Comparison of ENCODE assay signal across 26 mouse cellular contexts in genomic region chr19:56457569-56457968, GRCm38 (mm10). TPM values are rescaled to one million over a fixed set of nuclear protein-coding genes. Genes with fewer than 3 reads are reported as not detected.
A peak's percentile ranks its signal among the peaks of the same experiment; 100 is the strongest.
DNase-seq lines count a peak whose midpoint lies in the region; ATAC-seq and TF ChIP-seq lines count a peak whose summit lies in the region.
"Had no signal": no experiment of that assay in that cellular context is flagged by ENCODE, and none has a peak within 500 bp of the region (broad histone marks: within the 10 kb centered on the region; RNA-seq: fewer than 3 reads in every experiment).

No protein-coding gene starts in this region.

- H3K4me1 ChIP-seq in lung, embryonic 14.5 days (ENCODE audit: insufficient read depth), result 0 out of 2 replicates have a peak, but pooled peaks cover 3% of the 10 kb centered on the region
- no peaks in the 10 kb centered on the region for H3K4me1 ChIP-seq in lung, adult 2 months (ENCODE audit: control insufficient read depth, insufficient read depth, low read length)
- peaks cover 51 to 55% of the 10 kb centered on the region in 2 experiments for H3K4me1 ChIP-seq in MEL (ENCODE audit: control insufficient read depth in 1 of 2, insufficient read depth in 2 of 2, low read length in 2 of 2)
- H3K4me1 ChIP-seq in forebrain, embryonic 10.5 days, result peaks cover 20% of the 10 kb centered on the region
- H3K4me1 ChIP-seq in heart, adult 2 months (ENCODE audit: control insufficient read depth, insufficient read depth, low read length), result peaks cover 3% of the 10 kb centered on the region; the same call in 1 of the 2 replicates
- H3K4me1 ChIP-seq: embryonic facial prominence, embryonic 15.5 days; forebrain, embryonic 13.5 days had no signal

- 76% methylated on average over 4 of the region's 4 CpGs for WGBS in lung, embryonic 14.5 days
- WGBS in lung, adult 2 months, result 80% methylated on average over 4 of the region's 4 CpGs
- WGBS in forebrain, embryonic 10.5 days, result 91% methylated on average over 4 of the region's 4 CpGs
- WGBS in heart, adult 2 months, result 90% methylated on average over 4 of the region's 4 CpGs

- no peaks in the 10 kb centered on the region for H3K79me2 ChIP-seq in MEL (ENCODE audit: control insufficient read depth, insufficient read depth, low read length, poor library complexity)
- no peaks in the 10 kb centered on the region for H3K79me2 ChIP-seq in heart, adult 2 months (replicated peaks; ENCODE audit: control insufficient read depth, insufficient read depth, low read length)

- peak; percentile 41 for DNase-seq in lung, embryonic 14.5 days
- DNase-seq in lung, adult 2 months, result no peak
- peak; percentile 29 for DNase-seq in 416B (ENCODE audit: low read depth)
- peak; percentile 88 for DNase-seq in MEL (ENCODE audit: low read depth, low spot score)
- DNase-seq in NIH3T3 (ENCODE audit: low read depth), result peak; percentile 14
- DNase-seq in embryo, embryonic 10 days (ENCODE audit: low spot score), result no peak
- no peak for DNase-seq in forebrain, embryonic 10.5 days (ENCODE audit: extremely low spot score, low spot score)
- no peak for DNase-seq in heart, adult 2 months
- DNase-seq: adrenal gland, adult 2 months; adrenal gland, postnatal 10 days; adrenal gland, postnatal 25 days; B cell, adult 2 months; cerebellum, adult 11 months; cerebellum, adult 18-20 months; cerebellum, adult 8-10 months; cerebellum, adult 9-11 months; embryo, embryonic 11 days; forebrain, postnatal 0 days had no signal

- TF ChIP-seq EP300 in MEL (IDR thresholded peaks at IDR 0.05; ENCODE audit: low read depth in 1 of 2, low read length in 2 of 2), result peak; percentile 62 to 67
- TF ChIP-seq EP300 in heart, adult 2 months (IDR thresholded peaks at IDR 0.05; ENCODE audit: insufficient read depth, low read depth, low read length), result no peak

- no peak for TF ChIP-seq CTCF in lung, embryonic 14.5 days (IDR thresholded peaks at IDR 0.05; ENCODE audit: low read depth)
- no peak for TF ChIP-seq CTCF in lung, adult 2 months (IDR thresholded peaks at IDR 0.05; ENCODE audit: insufficient read depth, low read length)
- no peak for TF ChIP-seq CTCF in MEL (IDR thresholded peaks at IDR 0.05 in 2 of 3, conservative IDR thresholded peaks at IDR 0.05 in 1 of 3; ENCODE audit: control insufficient read depth in 1 of 3, insufficient read depth in 1 of 3, low read depth in 2 of 3, low read length in 3 of 3, poor library complexity in 1 of 3, severe bottlenecking in 1 of 3)
- no peak for TF ChIP-seq CTCF in heart, adult 2 months (IDR thresholded peaks at IDR 0.05)

- H3K9ac ChIP-seq in lung, embryonic 14.5 days, result no peak overlapping the region
- H3K9ac ChIP-seq in MEL (ENCODE audit: control insufficient read depth, low read depth, low read length, poor library complexity, severe bottlenecking), result no peak overlapping the region
- H3K9ac ChIP-seq in heart, adult 2 months (ENCODE audit: low read depth, low read length), result no peak overlapping the region
- H3K9ac ChIP-seq: embryonic facial prominence, embryonic 12.5 days; embryonic facial prominence, embryonic 15.5 days; forebrain, embryonic 13.5 days; forebrain, embryonic 15.5 days; forebrain, postnatal 0 days had no signal

- H3K27me3 ChIP-seq in lung, embryonic 14.5 days (ENCODE audit: insufficient read depth, low read length), result no peaks in the 10 kb centered on the region
- no peaks in the 10 kb centered on the region for H3K27me3 ChIP-seq in MEL (ENCODE audit: control insufficient read depth in 1 of 2, insufficient read depth in 2 of 2, low read length in 2 of 2)
- no peaks in the 10 kb centered on the region for H3K27me3 ChIP-seq in forebrain, embryonic 10.5 days (ENCODE audit: poor library complexity, severe bottlenecking)
- H3K27me3 ChIP-seq in heart, adult 2 months (ENCODE audit: control insufficient read depth, insufficient read depth, low read length), result no peaks in the 10 kb centered on the region
- H3K27me3 ChIP-seq: CH12.LX; embryonic facial prominence, embryonic 15.5 days; forebrain, embryonic 13.5 days; forebrain, embryonic 15.5 days had no signal

- no peaks in the 10 kb centered on the region for H3K36me3 ChIP-seq in lung, embryonic 14.5 days (ENCODE audit: insufficient read depth)
- peaks cover 0 to 47% of the 10 kb centered on the region in 2 experiments; a peak in 2 of 4 replicates for H3K36me3 ChIP-seq in MEL (ENCODE audit: control insufficient read depth in 1 of 2, insufficient read depth in 2 of 2, low read length in 2 of 2)
- H3K36me3 ChIP-seq in forebrain, embryonic 10.5 days (replicated peaks), result no peaks in the 10 kb centered on the region
- H3K36me3 ChIP-seq in heart, adult 2 months (ENCODE audit: control insufficient read depth, insufficient read depth, low read length), result no peaks in the 10 kb centered on the region
- H3K36me3 ChIP-seq: embryonic facial prominence, embryonic 12.5 days; embryonic facial prominence, embryonic 15.5 days; forebrain, embryonic 15.5 days; G1E had no signal

- intact Hi-C loops in heart, adult 2 months (cut with DNase I), result no loop called here

- no peak for TF ChIP-seq POLR2A in lung, adult 2 months (IDR thresholded peaks at IDR 0.05; ENCODE audit: borderline replicate concordance, extremely low read depth, low read depth, low read length)
- no peak for TF ChIP-seq POLR2A in MEL (IDR thresholded peaks at IDR 0.05; ENCODE audit: control insufficient read depth in 1 of 2, insufficient read depth in 1 of 2, low read depth in 1 of 2, low read length in 2 of 2, poor library complexity in 1 of 2)
- TF ChIP-seq POLR2A in heart, adult 2 months (IDR thresholded peaks at IDR 0.05; ENCODE audit: insufficient read depth, low read depth, low read length), result no peak

- no peaks in the 10 kb centered on the region for H3K9me3 ChIP-seq in lung, embryonic 14.5 days (ENCODE audit: low read depth, low read length)
- no peaks in the 10 kb centered on the region for H3K9me3 ChIP-seq in MEL (replicated peaks; ENCODE audit: insufficient read depth, low read length)
- H3K9me3 ChIP-seq in forebrain, embryonic 10.5 days, result no peaks in the 10 kb centered on the region
- H3K9me3 ChIP-seq: embryonic facial prominence, embryonic 12.5 days; embryonic facial prominence, embryonic 15.5 days; forebrain, embryonic 13.5 days; forebrain, embryonic 15.5 days; G1E had no signal

- no peak for TF ChIP-seq RAD21 in MEL (IDR thresholded peaks at IDR 0.05; ENCODE audit: low read depth, low read length)

- no peak overlapping the region for H3K27ac ChIP-seq in lung, embryonic 14.5 days (ENCODE audit: low read depth)
- H3K27ac ChIP-seq in MEL (ENCODE audit: control insufficient read depth, low read depth, low read length), result peak overlapping the region; percentile 40
- H3K27ac ChIP-seq in forebrain, embryonic 10.5 days, result no peak overlapping the region
- H3K27ac ChIP-seq in heart, adult 2 months, result no peak overlapping the region
- H3K27ac ChIP-seq: embryonic facial prominence, embryonic 12.5 days; embryonic facial prominence, embryonic 15.5 days; forebrain, embryonic 13.5 days; forebrain, embryonic 15.5 days had no signal

- no peak overlapping the region for H3K4me3 ChIP-seq in lung, embryonic 14.5 days (ENCODE audit: low read depth, low read length)
- no peak overlapping the region for H3K4me3 ChIP-seq in lung, adult 2 months (replicated peaks; ENCODE audit: extremely low read depth, low read depth, low read length)
- peak overlapping the region; percentile 4 to 9; a peak in 3 of 4 replicates for H3K4me3 ChIP-seq in MEL (ENCODE audit: control insufficient read depth in 1 of 2, insufficient read depth in 1 of 2, low read depth in 2 of 2, low read length in 2 of 2)
- H3K4me3 ChIP-seq in forebrain, embryonic 10.5 days, result no peak overlapping the region
- H3K4me3 ChIP-seq in heart, adult 2 months, result no peak overlapping the region
- H3K4me3 ChIP-seq: embryonic facial prominence, embryonic 12.5 days; embryonic facial prominence, embryonic 15.5 days; erythroblast, embryonic 14.5 days; forebrain, embryonic 13.5 days; forebrain, embryonic 15.5 days had no signal

- no peak overlapping the region for H3K4me2 ChIP-seq in lung, embryonic 14.5 days
- H3K4me2 ChIP-seq: embryonic facial prominence, embryonic 12.5 days; embryonic facial prominence, embryonic 15.5 days; forebrain, embryonic 13.5 days; forebrain, embryonic 15.5 days had no signal

- no peak for ATAC-seq in lung, embryonic 14.5 days (ENCODE audit: insufficient read depth)
- ATAC-seq: CD4-positive, CD25-positive, alpha-beta regulatory T cell, adult 4 months; forebrain, embryonic 13.5 days; forebrain, embryonic 15.5 days; forebrain, postnatal 0 days had no signal

TF ChIP-seq in MEL, 35 proteins besides CTCF, POLR2A, EP300 and RAD21 (continues in another document):
- peak; percentile 17; the same call in 1 of the 2 replicates for TF ChIP-seq MAFK (IDR thresholded peaks at IDR 0.05; ENCODE audit: borderline replicate concordance, low read depth, low read length)
- TF ChIP-seq MAX (IDR thresholded peaks at IDR 0.05; ENCODE audit: low read length), result no peak
- TF ChIP-seq RCOR1 (IDR thresholded peaks at IDR 0.05; ENCODE audit: low read depth, low read length), result peak; percentile 54; the same call in 1 of the 2 replicates
- no peak for TF ChIP-seq POLR2AphosphoS5 (IDR thresholded peaks at IDR 0.05; ENCODE audit: borderline replicate concordance, low read depth, low read length)
- peak; percentile 59; the same call in 1 of the 2 replicates for TF ChIP-seq TCF12 (IDR thresholded peaks at IDR 0.05; ENCODE audit: low read depth, low read length)
- TF ChIP-seq MXI1 (IDR thresholded peaks at IDR 0.05; ENCODE audit: low read depth, low read length), result peak; percentile 31; the same call in 1 of the 2 replicates
- 0 out of 2 replicates have a peak, but pooled peaks have one; percentile 32 for TF ChIP-seq ZMIZ1 (IDR thresholded peaks at IDR 0.05; ENCODE audit: low read depth, low read length)
- peak; percentile 51; the same call in 1 of the 2 replicates for TF ChIP-seq GATA1 (IDR thresholded peaks at IDR 0.05; ENCODE audit: low read depth, low read length)
- no peak for TF ChIP-seq MEF2A (IDR thresholded peaks at IDR 0.05; ENCODE audit: extremely low read depth, insufficient replicate concordance, low read depth, low read length, poor library complexity, severe bottlenecking)
- peak; percentile 5; the same call in 1 of the 2 replicates for TF ChIP-seq ZNF384 (IDR thresholded peaks at IDR 0.05; ENCODE audit: low read depth, low read length)
- TF ChIP-seq TBP (IDR thresholded peaks at IDR 0.05; ENCODE audit: low read depth, low read length), result 0 out of 2 replicates have a peak, but pooled peaks have one; percentile 19

RNA-seq across cellular contexts. Expression of gene Plekhs1, which starts 3.9 kb away (rescaled TPM):
- polyA plus RNA-seq in lung, embryonic 14.5 days (2014; fragmentation: Nextera tagmentation; extraction: Ambion mirVana), result 0.61 and 1.0 TPM in 2 replicates
- 0.09 and 0.18 TPM in 2 replicates for polyA plus RNA-seq in lung, adult 2 months (2012; rRNA removed)
- 0.42 and 0.85 TPM in 2 replicates for total RNA-seq in MEL (2012; rRNA removed)
- polyA plus RNA-seq in MEL (2012; ENCODE audit: insufficient read depth in 1 of 2, insufficient read length in 2 of 2, low read depth in 1 of 2, low replicate concordance in 2 of 2, missing spikeins in 1 of 2), result under 1 TPM in 1 of 2 experiments, not detected in 1; 0.84 TPM
- 0.11 and 0.15 TPM in 2 replicates for polyA plus RNA-seq in forebrain, embryonic 10.5 days (2016; fragmentation: Nextera tagmentation; extraction: Ambion mirVana)
- under 1 TPM in 1 of 2 experiments, not detected in 1; 0.18 TPM for total RNA-seq in heart, adult 2 months (2021)
- polyA plus RNA-seq in heart, adult 2 months (2012; rRNA removed), result 0.04 and 0.12 TPM in 2 replicates
- total RNA-seq: CH12.LX, G1E had no signal
- polyA plus RNA-seq: erythroblast, embryonic 14.5 days; G1E had no signal

Comparison
In these comparisons a context has a peak if more than half of its experiments do, and no peak if none do; other contexts are left out.
1. DNase-seq: peak in lung, embryonic 14.5 days (single experiment), 416B (single experiment), MEL (single experiment) and NIH3T3 (single experiment); none in lung, adult 2 months (single experiment), embryo, embryonic 10 days (single experiment), forebrain, embryonic 10.5 days (single experiment) and heart, adult 2 months (0 of 2).
2. H3K4me3 ChIP-seq: peak in MEL (2 of 2); none in lung, embryonic 14.5 days (single experiment), lung, adult 2 months (single experiment), forebrain, embryonic 10.5 days (single experiment) and heart, adult 2 months (single experiment).